Mouse (Mus musculus) kidney, postnatal 36 days (tissue): ENCODE measurements around the gene Stk40.

Experiments used
- DNase-seq, 2 experiments: peaks; one replicate each; pipeline ENCODE4 v3.0.0; 2021 to 2022; ENCODE audit warnings: mixed read lengths in 2 of 2

Gene Stk40

GRCm38 (mm10) chr4:126130502-126130901 lies 26.7 kb downstream of the Stk40 start:
- peak; percentile 43 to 63 for DNase-seq

GRCm38 (mm10) chr4:126131290-126132121 lies 27.7 kb downstream of the Stk40 start:
- peak; percentile 56 to 64 for DNase-seq

GRCm38 (mm10) chr4:126132636-126133264 lies 29.0 kb downstream of the Stk40 start:
- DNase-seq: no peak

GRCm38 (mm10) chr4:126134236-126134635 lies 30.5 kb downstream of the Stk40 start:
- no peak for DNase-seq

- DNase-seq: no peak
Observed at GRCm38 (mm10) chr4:126134639-126135038, 30.9 kb downstream of the Stk40 start.

GRCm38 (mm10) chr4:126137773-126138172 lies 34.0 kb downstream of the Stk40 start:
- DNase-seq: no peak

- peak; percentile 55 for DNase-seq
Observed at GRCm38 (mm10) chr4:126141021-126141420, 37.3 kb downstream of the Stk40 start.

- peak; percentile 61 to 72 for DNase-seq
Observed at GRCm38 (mm10) chr4:126145396-126145795, 41.6 kb downstream of the Stk40 start.

GRCm38 (mm10) chr4:126146974-126147532 lies 43.3 kb downstream of the Stk40 start:
- DNase-seq: no peak

- DNase-seq: peak; percentile 93 to 94
Observed at GRCm38 (mm10) chr4:126147533-126148160, 43.9 kb downstream of the Stk40 start, which contains the start of gene Eva1b. Gene Eva1b, plus strand, starts transcription at chr4:126147744.

GRCm38 (mm10) chr4:126148161-126148961 lies 44.6 kb downstream of the Stk40 start:
- DNase-seq: peak; percentile 85 to 88

- DNase-seq: peak; percentile 47 to 56
Observed at GRCm38 (mm10) chr4:126149041-126149676, 45.4 kb downstream of the Stk40 start.

- no peak for DNase-seq
Observed at GRCm38 (mm10) chr4:126149798-126150197, 46.0 kb downstream of the Stk40 start.

- DNase-seq: peak; percentile 82 to 87
Observed at GRCm38 (mm10) chr4:126150297-126150948, 46.7 kb downstream of the Stk40 start.

- DNase-seq: no peak
Observed at GRCm38 (mm10) chr4:126150949-126151320, 47.2 kb downstream of the Stk40 start.

- no peak for DNase-seq
Observed at GRCm38 (mm10) chr4:126151701-126152440, 48.1 kb downstream of the Stk40 start.

GRCm38 (mm10) chr4:126152864-126153263 lies 49.1 kb downstream of the Stk40 start:
- no peak for DNase-seq

GRCm38 (mm10) chr4:126155183-126155582 lies 51.4 kb downstream of the Stk40 start:
- DNase-seq: peak; percentile 56 to 78

GRCm38 (mm10) chr4:126155869-126156268 lies 52.1 kb downstream of the Stk40 start:
- no peak for DNase-seq

GRCm38 (mm10) chr4:126156617-126157016 lies 52.9 kb downstream of the Stk40 start:
- DNase-seq: peak in 1 of 2 experiments; percentile 60

- no peak for DNase-seq
Observed at GRCm38 (mm10) chr4:126157562-126157961, 53.8 kb downstream of the Stk40 start.
